Mouse (Mus musculus) gastrocnemius, adult 8-10 months (tissue): ENCODE measurements around the gene Mrvi1. TPM values are rescaled to one million over a fixed set of nuclear protein-coding genes. Genes with fewer than 3 reads are reported as not detected.
A peak's percentile ranks its signal among the peaks of the same experiment; 100 is the strongest.

Source experiments
- DNase-seq, 2 experiments: peaks; one replicate each; pipeline ENCODE4 v3.0.0; 2022; ENCODE audit warnings: low spot score in 2 of 2
- total RNA-seq, 4 experiments: library from RNA; stranded (reverse); gene quantifications; 2 replicates each; pipeline ENCODE4 v1.2.4; 2022

The Mrvi1 gene
- total RNA-seq, 4 experiments from 2014 or later: 4.0 to 5.6 (median 4.2) TPM

- DNase-seq: no peak
Observed at GRCm38 (mm10) chr7:110840332-110840731, 141.9 kb downstream of the Mrvi1 start.

GRCm38 (mm10) chr7:110834522-110834921 is 147.7 kb downstream of the Mrvi1 start:
- DNase-seq: no peak

- no peak for DNase-seq
Observed at GRCm38 (mm10) chr7:110834018-110834417, 148.2 kb downstream of the Mrvi1 start.

- DNase-seq: no peak
Observed at GRCm38 (mm10) chr7:110833024-110833423, 149.2 kb downstream of the Mrvi1 start.

GRCm38 (mm10) chr7:110823995-110824953 is 158.0 kb downstream of the Mrvi1 start:
- DNase-seq: no peak

GRCm38 (mm10) chr7:110823593-110823992 is 158.7 kb downstream of the Mrvi1 start:
- DNase-seq: no peak

- no peak for DNase-seq
Observed at GRCm38 (mm10) chr7:110823076-110823475, 159.2 kb downstream of the Mrvi1 start.

GRCm38 (mm10) chr7:110822055-110822454 is 160.2 kb downstream of the Mrvi1 start:
- no peak for DNase-seq

GRCm38 (mm10) chr7:110821653-110822052 is 160.6 kb downstream of the Mrvi1 start:
- peak in 1 of 2 experiments; percentile 47 for DNase-seq

GRCm38 (mm10) chr7:110821068-110821467 is 161.2 kb downstream of the Mrvi1 start:
- DNase-seq: no peak

- DNase-seq: no peak
Observed at GRCm38 (mm10) chr7:110818787-110819350, 163.4 kb downstream of the Mrvi1 start.

Other genes starting within 250 kb of the Mrvi1 start
- 10 to 100 TPM in 2 of 4 experiments, 1 to 10 TPM in 2; 7.4 to 11.7 (median 9.5) TPM for gene Ampd3, start 214.3 kb downstream of the Mrvi1 start, total RNA-seq
- gene Rnf141, start 138.0 kb downstream of the Mrvi1 start, total RNA-seq: 10 to 100 TPM; 19.8 to 25.9 (median 23.2) TPM
- gene Lyve1, start 119.2 kb downstream of the Mrvi1 start, total RNA-seq: 1 to 10 TPM; 1.1 to 6.6 (median 3.2) TPM
- 10 to 100 TPM; 13.3 to 16.2 (median 14.9) TPM for gene Ctr9, start 46.5 kb upstream of the Mrvi1 start, total RNA-seq
- gene Eif4g2, start 100.6 kb upstream of the Mrvi1 start, total RNA-seq: 100 to 1,000 TPM; 685 to 750 (median 713) TPM